Mouse (Mus musculus) adrenal gland, adult 18-20 months (tissue): ENCODE results near the gene Il25. TPM values are rescaled to one million over a fixed set of nuclear protein-coding genes. Genes with fewer than 3 reads are reported as not detected.
"Not testable (repeated sequence)": the region's sequence is repeated elsewhere in the genome, so short reads cannot be mapped to it uniquely, and the experiment has no call there.

Source experiments
- DNase-seq, 2 experiments: peaks; one replicate each; pipeline ENCODE4 v3.0.0; 2021 to 2022; ENCODE audit warnings: low spot score in 2 of 2
- total RNA-seq, 2 experiments: library from RNA; stranded (reverse); gene quantifications; 1 replicate in 1 of 2; 2 replicates in 1 of 2; pipeline ENCODE4 v1.2.3; 2021

The Il25 gene
- total RNA-seq, 2 experiments from 2014 or later: not detected

DNA sequence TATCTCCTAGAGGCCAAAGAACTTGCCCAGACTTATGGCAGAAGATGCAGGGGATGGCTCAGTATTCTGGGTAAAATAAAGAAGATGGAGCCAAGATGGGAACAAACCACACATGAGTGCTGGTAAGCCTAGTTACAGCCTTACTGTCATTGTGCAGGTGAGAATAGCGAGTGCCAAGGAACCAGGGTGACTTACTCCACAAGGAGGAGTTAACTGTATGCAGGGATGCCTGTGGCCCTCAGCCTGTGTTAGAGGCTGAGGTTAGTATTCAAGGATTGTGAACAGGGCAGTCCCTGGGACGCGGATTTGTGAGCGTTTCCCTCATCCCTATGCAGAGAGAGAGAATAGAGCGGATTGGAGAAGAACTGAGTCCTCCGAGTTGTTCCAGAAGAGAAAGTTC lies 19.1 kb downstream of the Il25 start:
- no peak for DNase-seq

DNA sequence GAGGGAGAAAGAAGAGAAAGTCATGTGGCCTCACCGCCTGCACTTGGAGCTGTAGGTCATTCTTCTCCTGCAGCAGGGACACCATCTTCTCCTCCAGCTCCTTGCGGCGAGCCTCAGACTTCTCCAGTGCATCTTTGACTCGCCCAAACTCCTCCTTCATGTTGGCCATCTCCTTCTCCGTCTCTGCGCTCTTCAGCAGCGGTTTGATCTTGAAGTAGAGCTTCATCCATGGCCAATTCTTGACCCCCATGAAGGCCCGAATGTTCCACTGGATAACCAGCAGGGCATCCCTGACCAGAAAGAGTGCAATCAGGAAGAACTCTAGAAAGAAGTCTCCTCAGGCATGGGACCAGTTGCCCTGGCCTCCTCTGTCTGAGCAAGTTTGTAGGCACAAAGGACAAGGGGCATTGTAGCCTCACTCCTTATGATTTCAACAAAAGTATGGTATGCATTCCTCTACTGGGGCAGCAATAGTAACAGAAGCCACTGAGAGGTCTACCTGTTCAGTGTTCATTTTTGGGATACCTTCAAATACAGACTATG lies 21.2 kb downstream of the Il25 start:
- DNase-seq: no peak

DNA sequence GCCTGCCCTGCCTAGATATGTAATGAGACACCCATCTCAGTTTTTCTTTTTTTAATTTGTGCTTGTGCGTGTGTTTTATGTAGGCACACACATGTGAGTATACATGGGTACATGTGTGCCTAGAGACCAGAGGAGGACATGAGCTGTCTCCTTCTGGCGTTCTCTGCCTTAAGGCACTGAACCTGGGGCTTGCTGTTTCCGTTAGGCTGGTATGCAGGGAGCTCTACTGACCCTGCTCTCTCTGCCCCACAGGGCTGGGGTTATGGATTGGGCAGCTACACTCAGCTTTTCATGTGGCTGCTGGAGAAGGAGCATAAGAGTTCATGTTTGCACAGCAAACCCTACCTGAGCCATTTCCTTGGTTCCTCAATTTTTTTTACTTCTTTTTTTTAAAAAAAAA lies 22.0 kb downstream of the Il25 start:
- DNase-seq: no peak

GRCm38 (mm10) chr14:54955481-54955880 lies 23.0 kb downstream of the Il25 start:
- DNase-seq: no peak

DNA sequence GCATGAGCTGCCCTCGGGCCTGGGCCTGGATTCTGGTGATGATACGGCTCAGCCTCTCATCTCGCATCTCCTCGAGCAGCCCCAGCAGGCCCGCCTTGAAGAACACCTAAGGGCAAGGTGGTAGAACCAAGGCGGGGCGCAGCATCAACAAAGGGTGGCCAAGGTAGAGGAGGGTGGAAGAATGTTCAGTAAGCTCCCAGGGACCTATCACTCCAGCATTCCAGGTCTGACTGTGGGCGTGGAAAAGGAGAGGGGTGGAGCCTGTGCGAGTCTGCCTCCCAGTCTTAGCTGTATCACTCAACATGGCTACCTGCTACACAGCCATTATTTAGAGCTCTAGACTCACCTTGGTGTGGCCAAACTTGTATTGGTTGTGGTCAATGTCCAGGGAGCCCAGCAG lies 24.0 kb downstream of the Il25 start:
- DNase-seq: no peak

DNA sequence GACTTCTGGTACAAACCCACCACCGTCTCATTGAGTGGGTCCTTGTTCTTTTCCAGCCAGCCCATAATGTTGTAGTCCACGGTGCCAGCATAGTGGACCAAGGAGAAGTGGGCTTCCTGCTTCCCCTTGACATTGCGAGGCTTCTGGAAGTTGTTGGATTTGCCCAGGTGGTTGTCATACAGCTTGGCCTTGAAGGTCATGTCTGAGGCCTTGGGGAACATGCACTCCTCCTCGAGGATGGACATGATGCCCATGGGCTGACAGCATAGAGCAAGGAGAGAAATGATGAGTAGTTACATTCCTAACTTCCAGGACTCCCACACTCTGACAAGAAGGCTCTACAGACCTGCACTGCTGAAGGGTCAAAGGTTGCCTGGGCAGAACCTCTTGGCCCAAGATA lies 26.0 kb downstream of the Il25 start:
- no peak for DNase-seq

DNA sequence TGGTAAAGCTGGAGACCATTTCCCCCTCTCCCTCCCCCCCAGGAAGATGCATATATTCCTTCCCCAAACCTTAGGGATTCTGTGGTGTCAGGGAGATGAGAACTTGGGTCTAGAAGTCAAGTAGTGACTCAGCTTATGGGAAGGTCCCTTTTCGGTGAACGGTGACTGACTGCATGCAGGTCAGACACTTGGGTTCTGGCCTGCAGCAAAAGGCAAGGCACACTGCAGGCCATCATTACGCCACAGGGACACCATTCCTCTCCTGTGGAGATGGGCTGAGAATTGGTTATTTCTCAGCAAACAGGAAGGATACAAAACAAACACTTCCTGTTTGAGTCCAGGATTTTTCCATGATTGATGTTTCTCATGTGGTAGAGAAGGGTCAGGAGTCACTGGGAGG lies 26.7 kb downstream of the Il25 start:
- DNase-seq: no peak

- not testable (repeated sequence) for DNase-seq
These were observed 27.5 kb downstream of the Il25 start for GRCm38 (mm10) chr14:54959853-54960613.

DNA sequence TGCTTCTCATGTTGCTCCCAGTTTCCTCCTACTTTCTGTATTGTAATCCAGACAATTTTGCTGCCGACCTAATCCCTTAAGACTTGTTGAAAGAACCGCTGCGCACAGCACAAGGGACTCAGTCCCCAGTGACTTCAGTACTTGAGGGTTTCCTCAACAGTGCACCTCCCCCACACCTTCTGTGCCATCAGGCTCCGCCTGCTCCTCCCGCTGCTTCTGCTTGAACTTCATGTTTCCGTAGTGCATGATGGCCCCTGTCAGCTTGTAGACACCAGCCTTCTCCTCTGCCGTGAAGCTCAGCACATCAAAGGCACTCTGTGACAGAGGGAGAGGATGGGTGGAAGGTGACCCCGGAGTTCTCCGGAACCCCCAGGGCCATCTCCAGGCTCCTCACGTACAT lies 28.3 kb downstream of the Il25 start:
- DNase-seq: no peak

DNA sequence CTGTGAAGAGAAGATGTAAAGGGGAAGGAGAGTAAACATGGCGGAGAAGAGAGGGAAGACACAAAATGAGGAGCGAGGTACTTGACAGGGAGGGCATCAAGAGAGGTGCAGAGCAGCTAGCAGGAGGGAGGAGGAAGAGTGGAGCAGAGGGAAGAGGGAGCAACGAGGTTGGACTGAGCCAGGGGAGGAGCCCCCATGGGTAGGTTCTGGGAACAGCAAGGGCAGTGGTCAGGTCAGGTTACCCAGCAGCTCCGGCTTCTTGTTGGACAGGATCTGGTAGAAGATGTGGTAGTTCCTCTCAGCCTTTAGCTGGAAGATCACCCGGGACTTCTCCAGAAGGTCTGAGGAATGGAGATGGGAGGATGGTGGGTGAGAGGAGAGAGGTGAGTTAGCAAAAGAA lies 29.0 kb downstream of the Il25 start:
- no peak for DNase-seq

DNA sequence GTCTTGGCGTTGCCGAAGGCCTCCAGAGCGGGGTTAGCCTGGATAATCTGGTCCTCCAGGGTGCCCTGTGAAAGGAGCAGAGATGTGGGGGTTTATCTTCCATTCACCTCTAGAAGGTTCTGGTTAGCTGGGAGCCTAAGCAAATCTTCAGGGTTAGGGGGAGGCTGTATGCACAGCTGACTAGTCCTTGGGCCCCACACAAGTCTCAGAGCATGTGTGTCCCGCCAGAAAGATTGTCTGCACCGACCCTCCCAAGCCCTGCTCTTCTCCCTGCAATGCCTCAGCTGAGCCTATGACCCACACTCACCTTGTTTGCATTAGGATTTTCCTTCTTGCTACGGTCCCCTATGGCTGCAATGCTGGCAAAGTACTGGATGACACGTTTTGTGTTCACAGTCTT lies 30.2 kb downstream of the Il25 start:
- no peak for DNase-seq

- DNase-seq: no peak
These were observed 31.2 kb downstream of the Il25 start for GRCm38 (mm10) chr14:54963727-54964126.

GRCm38 (mm10) chr14:54965044-54965443 lies 32.5 kb downstream of the Il25 start:
- DNase-seq: no peak

GRCm38 (mm10) chr14:54965631-54966030 lies 33.1 kb downstream of the Il25 start:
- no peak for DNase-seq

DNA sequence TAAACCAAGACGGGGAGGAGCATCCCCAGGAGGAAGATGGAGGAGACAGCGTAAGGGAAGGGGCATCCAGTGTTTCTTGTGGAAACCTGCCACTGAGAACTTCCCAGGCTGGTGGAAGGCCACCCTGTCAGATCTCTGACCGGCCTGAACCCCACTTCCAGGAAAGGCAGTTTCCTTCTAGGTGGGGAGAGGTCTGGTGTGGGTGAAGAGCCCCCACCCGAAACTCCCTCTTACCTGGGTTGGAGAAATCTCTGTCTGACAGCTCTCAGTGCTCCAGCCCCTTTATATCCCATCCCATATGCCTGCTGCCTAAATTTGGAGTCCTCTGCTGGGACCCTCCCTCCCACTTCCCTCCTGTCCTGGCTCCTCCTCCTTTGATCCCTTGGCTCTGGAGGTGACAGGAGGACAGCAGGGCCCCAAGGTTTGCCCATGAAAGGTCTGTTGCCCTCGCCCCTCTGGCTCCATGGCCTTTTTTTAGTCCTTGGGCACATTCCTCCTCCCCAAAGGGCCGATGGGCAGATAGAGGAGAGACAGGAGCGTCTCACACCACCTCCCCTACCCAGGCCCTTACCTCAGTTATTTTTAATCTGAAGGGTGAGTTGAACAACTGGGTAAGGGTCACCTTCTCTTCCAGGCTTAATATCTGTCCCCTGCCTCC lies 34.0 kb downstream of the Il25 start, which contains the start of gene Myh6:
Gene Myh6 (minus strand): TSS at position 608 of the 658 bp plus-strand sequence.
- DNase-seq: no peak

DNA sequence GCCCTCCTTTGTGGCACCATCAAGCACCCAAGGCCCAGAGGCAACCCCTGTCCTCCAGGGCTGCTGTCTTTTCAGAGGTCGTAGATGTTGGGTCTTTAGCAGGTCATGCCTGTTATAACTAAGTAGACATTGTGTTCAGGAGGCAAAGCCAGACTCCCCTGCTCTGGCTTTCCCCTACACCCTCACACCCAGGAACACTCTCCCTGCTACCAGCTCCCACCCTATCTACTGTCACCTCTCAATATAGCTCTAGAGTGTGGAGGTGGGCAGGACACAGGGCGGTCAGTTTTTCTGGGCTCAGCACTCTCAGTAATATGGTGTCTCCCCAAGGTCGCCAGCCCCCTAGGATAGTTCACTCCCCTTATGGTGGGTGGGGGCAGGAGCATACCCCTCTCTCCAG lies 35.4 kb downstream of the Il25 start:
- DNase-seq: no peak

DNA sequence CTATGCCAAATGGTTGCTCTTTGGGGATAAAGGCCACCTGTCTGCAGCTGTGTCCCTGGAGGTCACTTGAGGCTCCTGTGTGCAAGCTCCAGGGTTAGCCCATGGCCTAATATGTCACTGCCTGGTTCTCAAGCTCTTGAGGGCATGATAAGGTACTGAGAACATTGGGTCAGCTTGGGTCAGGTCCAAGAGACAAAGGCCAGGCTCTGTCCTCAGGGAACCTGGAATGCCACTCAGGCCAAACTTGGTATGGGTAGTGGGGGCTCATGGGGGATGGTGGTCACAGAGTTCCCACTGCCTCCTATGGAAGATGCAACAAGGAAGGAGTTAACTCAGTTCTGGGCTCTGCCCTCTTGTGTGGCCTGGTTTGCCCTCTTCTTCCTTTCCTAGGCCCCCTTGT lies 35.8 kb downstream of the Il25 start:
- DNase-seq: no peak

GRCm38 (mm10) chr14:54972786-54973185 lies 40.3 kb downstream of the Il25 start:
- not testable (repeated sequence) for DNase-seq

DNA sequence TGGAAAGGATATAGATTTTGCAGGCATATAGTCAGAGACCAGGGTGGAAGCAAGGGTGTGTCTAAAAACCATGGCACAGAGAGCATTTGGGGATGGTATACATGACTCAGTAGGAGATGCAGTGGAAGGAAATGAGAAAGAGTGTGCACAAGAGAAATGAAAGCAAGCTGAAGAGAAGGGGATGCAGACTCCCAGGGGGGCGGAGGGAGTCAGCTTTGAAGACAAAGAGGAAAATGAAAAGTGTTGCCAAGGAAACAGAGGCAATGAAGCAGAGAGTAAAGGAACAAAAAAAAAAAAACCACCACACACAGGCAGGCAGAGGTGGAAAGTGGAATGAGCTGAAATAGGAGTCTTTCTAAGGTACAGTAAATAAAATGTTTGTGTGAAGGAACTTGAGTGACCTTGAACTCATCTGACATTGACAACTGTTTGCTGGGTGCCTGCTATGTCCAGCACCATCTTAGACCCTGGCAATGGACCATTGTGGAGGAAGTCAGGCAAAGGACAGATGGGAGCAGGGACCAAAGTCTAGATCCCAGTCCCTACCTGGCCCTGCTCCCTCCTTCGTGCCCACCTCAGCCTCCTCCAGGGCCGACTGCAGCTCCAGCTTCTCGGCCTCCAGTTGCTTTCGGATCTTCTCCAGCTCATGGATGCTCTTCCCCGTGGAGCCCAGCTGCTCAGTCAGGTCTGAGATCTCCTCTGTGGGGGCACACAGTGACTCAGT lies 41.7 kb downstream of the Il25 start:
- DNase-seq: no peak

GRCm38 (mm10) chr14:54976633-54977032 lies 44.1 kb downstream of the Il25 start, which contains the start of gene Gm17428:
TSS of gene Gm17428 (plus strand) at chr14:54976933.
- DNase-seq: no peak

DNA sequence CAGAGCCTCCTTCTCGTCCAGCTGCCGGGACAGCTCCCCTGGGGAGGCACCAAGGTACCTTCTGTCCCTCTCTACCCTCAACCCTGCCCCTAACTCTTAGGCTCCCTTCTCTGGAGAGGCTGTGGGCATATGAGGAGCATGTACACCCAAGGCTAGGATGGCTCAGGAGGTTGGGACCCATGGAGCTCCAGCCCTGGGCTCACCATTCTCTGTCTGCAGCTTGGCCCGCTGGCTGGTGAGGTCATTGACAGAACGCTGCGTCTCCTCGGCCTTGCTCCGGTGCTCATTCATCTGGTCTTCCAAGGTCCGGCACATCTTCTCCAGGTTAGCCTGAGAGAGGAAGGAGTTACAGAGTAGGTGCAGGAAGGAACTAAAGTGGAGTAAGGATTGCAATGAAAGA lies 46.2 kb downstream of the Il25 start:
- DNase-seq: no peak

DNA sequence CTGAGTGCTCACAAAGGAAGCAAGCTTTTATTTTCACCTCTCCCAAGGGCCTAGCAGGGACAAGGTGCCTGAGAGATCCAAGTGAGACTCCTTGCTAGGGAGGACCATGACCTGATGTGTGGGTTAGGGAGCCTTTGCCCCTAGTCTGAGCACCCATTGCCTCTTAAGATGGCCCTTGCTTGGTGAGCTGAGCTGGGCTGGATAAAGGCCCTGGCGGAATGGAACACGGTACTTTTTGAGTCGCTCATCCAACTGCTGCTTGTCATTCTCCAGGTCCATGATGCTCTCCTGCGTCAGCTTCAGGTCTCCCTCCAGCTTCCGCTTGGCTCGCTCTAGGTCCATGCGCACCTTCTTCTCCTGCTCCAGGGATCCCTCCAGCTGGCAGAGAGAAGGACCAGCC lies 49.4 kb downstream of the Il25 start:
- no peak for DNase-seq
